Mouse (Mus musculus) midbrain, embryonic 16.5 days (tissue): ENCODE data around the gene Tbx21. TPM values are rescaled to one million over a fixed set of nuclear protein-coding genes. Genes with fewer than 3 reads are reported as not detected.

ENCODE experiments used
- ATAC-seq: fragments of 200-750 bp; cut with Nextera tagmentation; 2 replicates; pipeline ENCODE4 v1.8.0; 2017; ENCODE audit warnings: moderate TSS enrichment
- H3K27ac ChIP-seq: fragments of 300-500 bp; sonication (generic); 2 replicates; pipeline ENCODE4 v1.5.1; 2014; ENCODE audit warnings: mild to moderate bottlenecking, low read length, mixed read lengths
- H3K27me3 ChIP-seq: fragments of 300-500 bp; sonication (generic); 2 replicates; pipeline ENCODE4 v1.6.1; 2014; ENCODE audit warnings: low read depth, low read length, mixed read lengths; ENCODE audit not compliant: control insufficient read depth, insufficient read depth
- H3K36me3 ChIP-seq: fragments of 300-500 bp; sonication (generic); 2 replicates; pipeline ENCODE4 v1.6.1; 2014; ENCODE audit warnings: mild to moderate bottlenecking, low read length, moderate library complexity, mixed read lengths; ENCODE audit not compliant: control insufficient read depth, insufficient read depth
- H3K4me1 ChIP-seq: fragments of 300-500 bp; sonication (generic); 2 replicates; pipeline ENCODE4 v1.6.1; 2014; ENCODE audit warnings: mild to moderate bottlenecking, low read length, mixed read lengths; ENCODE audit not compliant: control insufficient read depth, insufficient read depth
- H3K4me2 ChIP-seq: fragments of 300-500 bp; sonication (generic); 2 replicates; pipeline ENCODE4 v1.6.1; 2014; ENCODE audit warnings: mild to moderate bottlenecking, low read length, mixed read lengths
- H3K4me3 ChIP-seq: fragments of 300-500 bp; sonication (generic); 2 replicates; pipeline ENCODE4 v1.5.1; 2014; ENCODE audit warnings: low read depth, mild to moderate bottlenecking, low read length, moderate library complexity, mixed read lengths
- H3K9ac ChIP-seq: fragments of 300-500 bp; sonication (generic); 2 replicates; pipeline ENCODE4 v1.6.1; 2014; ENCODE audit warnings: low read depth, low read length, mixed read lengths
- H3K9me3 ChIP-seq: fragments of 300-500 bp; sonication (generic); replicated peaks from 2 replicates; pipeline ENCODE4 v1.6.1; 2014; ENCODE audit warnings: mild to moderate bottlenecking, low read length, mixed read lengths; ENCODE audit not compliant: control insufficient read depth, poor library complexity, severe bottlenecking
- WGBS: fragments of 180-500 bp; shearing (Covaris S2); extraction: QIAGEN DNeasy Blood & Tissue Kit; methylation state at CpG from one replicate; pipeline ENCODE4 v1.1.7; 2014; 5-methylcytosine and 5-hydroxymethylcytosine counted together
- polyA plus RNA-seq: library from polyadenylated mRNA; unstranded; fragments of >200 nt; fragmentation: Nextera tagmentation; extraction: Ambion mirVana; gene quantifications from 2 replicates; pipeline ENCODE4 v1.2.1, GENCODE M21; 2015

Tbx21 gene
- polyA plus RNA-seq, 1 experiment from 2014 or later, result 0.16 TPM

DNA sequence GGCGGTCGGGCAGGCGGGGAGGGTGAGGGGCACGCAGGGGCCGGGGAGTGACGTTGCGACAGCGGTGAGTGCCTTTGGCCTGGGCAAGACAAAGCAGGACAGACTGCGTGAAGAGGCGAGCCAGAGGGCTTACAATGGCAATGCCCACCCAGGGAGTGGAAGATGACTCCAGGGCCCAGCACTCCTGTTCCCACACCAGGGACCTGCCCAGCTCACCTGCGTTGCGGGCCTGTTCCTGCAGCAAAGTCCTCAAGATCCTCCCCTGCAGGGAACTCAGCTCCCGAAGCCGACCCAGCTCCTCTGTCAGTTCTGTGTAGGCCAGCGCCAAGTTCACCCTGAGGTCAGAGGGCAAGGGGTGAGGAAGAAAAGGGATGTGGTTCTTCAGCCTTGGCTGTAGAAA is 24.1 kb upstream of the Tbx21 start:
- Histone ChIP-seq H3K4me2 (peak overlapping the region; percentile 59), H3K27ac (peak overlapping the region; percentile 64; the same call in 1 of the 2 replicates), H3K9ac (peak overlapping the region; percentile 70), H3K9me3 (no peaks in the 10 kb centered on the region), H3K27me3 (peaks cover 5% of the 10 kb centered on the region), H3K4me1 (peaks cover 21% of the 10 kb centered on the region), H3K36me3 (peaks cover 4% of the 10 kb centered on the region; the same call in 1 of the 2 replicates), H3K4me3 (peak overlapping the region; percentile 37)
- 8% methylated on average over 15 of the region's 15 CpGs for WGBS
- ATAC-seq, result 0 out of 2 replicates have a peak, but pooled peaks have one; percentile 4

DNA sequence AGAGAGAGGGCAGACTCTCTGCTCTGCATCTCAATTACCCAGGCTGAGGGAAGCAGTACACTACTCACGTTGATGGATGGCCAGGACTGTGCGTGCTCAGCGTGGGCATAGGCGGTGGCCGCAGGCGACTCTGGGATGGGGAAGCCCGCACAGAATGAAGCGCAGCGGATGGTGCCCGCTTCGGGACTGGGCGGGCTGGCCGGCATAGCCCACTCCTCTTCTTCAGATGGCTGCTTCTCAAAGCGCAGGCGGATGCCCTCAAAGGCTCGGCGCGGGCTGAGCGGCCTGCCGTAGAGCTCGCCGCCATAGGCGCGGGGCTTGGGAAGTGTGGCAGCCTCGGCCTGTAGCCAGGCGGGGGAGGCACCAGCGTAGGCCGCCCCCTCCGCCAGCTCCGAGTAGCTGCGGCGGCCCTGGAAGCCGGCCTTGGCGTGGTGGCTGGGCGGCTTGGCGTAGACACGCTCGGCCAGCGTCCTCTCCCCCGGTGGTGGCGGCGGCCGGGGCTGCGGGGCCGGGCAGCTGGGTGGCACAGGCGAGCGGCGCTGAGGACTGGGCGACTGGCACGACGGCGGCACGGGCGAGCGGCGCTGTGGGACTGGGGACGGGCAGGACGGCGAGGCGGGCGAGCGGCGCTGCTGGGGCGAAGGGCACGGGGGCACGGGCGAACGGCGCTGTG is 23.6 kb upstream of the Tbx21 start:
- Histone ChIP-seq H3K4me1 (peaks cover 21% of the 10 kb centered on the region), H3K36me3 (peaks cover 4% of the 10 kb centered on the region; the same call in 1 of the 2 replicates), H3K27ac (peak overlapping the region; percentile 64), H3K4me3 (peak overlapping the region; percentile 37), H3K9ac (peak overlapping the region; percentile 70), H3K4me2 (peak overlapping the region; percentile 59), H3K27me3 (peaks cover 5% of the 10 kb centered on the region), H3K9me3 (no peaks in the 10 kb centered on the region)
- 3% methylated on average over 58 of the region's 69 CpGs for WGBS
- peak; percentile 49 for ATAC-seq

DNA sequence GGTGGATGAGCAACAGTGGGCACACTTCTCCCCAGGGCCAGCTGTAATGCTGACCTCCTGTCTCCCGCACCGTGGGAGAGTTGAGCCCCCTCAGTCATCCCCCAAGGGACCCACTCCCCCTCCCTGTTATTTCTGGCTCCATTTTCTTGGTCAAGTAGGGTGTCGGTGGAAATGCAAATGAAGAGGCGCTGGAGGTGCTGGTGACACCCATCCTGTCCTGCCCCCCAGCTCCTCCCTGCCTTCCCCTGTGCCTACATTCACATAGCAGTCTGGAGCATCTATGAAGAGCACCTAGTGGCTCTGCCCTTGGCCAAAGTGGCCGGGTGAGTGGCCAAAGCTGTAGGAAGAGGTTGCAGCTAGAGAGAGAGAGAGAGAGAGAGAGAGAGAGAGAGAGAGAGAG is 18.1 kb upstream of the Tbx21 start:
- H3K4me2 ChIP-seq, result no peak overlapping the region
- no peak overlapping the region for H3K27ac ChIP-seq
- H3K9me3 ChIP-seq, result no peaks in the 10 kb centered on the region
- no peak overlapping the region for H3K4me3 ChIP-seq
- H3K27me3 ChIP-seq, result peaks cover 4% of the 10 kb centered on the region; the same call in 1 of the 2 replicates
- 0 out of 2 replicates have a peak, but pooled peaks cover 4% of the 10 kb centered on the region for H3K36me3 ChIP-seq
- peaks cover 6% of the 10 kb centered on the region; the same call in 1 of the 2 replicates for H3K4me1 ChIP-seq
- no peak overlapping the region for H3K9ac ChIP-seq
- no peak for ATAC-seq
- 61% methylated on average over 5 of the region's 5 CpGs for WGBS

DNA sequence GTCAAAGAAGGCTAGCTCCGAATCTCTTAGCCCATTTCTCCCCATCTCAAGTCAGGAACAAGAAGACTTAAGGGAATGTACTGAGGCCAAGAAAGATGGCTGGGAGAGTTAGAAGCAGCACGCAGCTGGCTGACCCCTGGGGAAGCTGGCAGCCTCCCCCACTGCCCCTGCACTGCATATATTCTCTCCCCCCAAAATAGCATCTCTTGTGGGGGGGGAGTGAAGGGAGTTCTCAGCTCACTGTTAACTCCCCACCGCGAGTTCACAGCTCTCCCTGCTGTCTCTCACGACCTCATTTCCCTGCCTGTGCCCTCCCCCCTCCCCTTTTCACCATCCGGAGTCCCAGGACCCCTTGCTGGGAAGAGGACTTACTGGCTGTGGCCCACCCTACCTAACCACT is 17.1 kb upstream of the Tbx21 start:
- no peaks in the 10 kb centered on the region for H3K4me1 ChIP-seq
- H3K27ac ChIP-seq, result no peak overlapping the region
- ATAC-seq, result no peak
- H3K27me3 ChIP-seq, result peaks cover 6% of the 10 kb centered on the region; the same call in 1 of the 2 replicates
- no peak overlapping the region for H3K4me2 ChIP-seq
- H3K9ac ChIP-seq, result no peak overlapping the region
- H3K4me3 ChIP-seq, result no peak overlapping the region
- H3K9me3 ChIP-seq, result no peaks in the 10 kb centered on the region
- WGBS, result 25% methylated on average over 6 of the region's 6 CpGs
- 0 out of 2 replicates have a peak, but pooled peaks cover 4% of the 10 kb centered on the region for H3K36me3 ChIP-seq

DNA sequence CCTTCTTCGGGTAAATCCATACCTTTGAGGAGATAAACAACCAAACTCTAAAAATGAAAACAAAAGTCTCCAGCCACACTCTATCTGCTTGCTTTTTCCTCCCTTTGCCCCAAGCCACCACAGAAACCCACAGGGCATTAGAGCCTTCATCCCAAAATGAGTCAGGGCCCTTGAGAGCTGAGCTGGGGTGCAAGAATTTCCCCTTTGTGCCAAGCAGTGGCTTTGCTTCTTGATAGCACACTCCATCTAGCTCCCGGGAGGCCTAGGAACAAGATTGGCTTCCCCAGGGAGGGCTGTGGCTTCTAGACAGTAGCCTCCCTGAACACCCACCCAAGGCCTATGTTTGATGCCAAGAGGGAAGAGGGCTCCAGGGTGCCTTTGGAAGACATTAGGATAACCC is 16.6 kb upstream of the Tbx21 start:
- H3K4me1 ChIP-seq, result 0 out of 2 replicates have a peak, but pooled peaks cover 2% of the 10 kb centered on the region
- no peak for ATAC-seq
- no peaks in the 10 kb centered on the region for H3K9me3 ChIP-seq
- no peak overlapping the region for H3K27ac ChIP-seq
- H3K36me3 ChIP-seq, result 0 out of 2 replicates have a peak, but pooled peaks cover 2% of the 10 kb centered on the region
- no peak overlapping the region for H3K4me2 ChIP-seq
- H3K4me3 ChIP-seq, result no peak overlapping the region
- H3K9ac ChIP-seq, result no peak overlapping the region
- peaks cover 6% of the 10 kb centered on the region; the same call in 1 of the 2 replicates for H3K27me3 ChIP-seq
- WGBS, result 78% methylated on average over 2 of the region's 2 CpGs

DNA sequence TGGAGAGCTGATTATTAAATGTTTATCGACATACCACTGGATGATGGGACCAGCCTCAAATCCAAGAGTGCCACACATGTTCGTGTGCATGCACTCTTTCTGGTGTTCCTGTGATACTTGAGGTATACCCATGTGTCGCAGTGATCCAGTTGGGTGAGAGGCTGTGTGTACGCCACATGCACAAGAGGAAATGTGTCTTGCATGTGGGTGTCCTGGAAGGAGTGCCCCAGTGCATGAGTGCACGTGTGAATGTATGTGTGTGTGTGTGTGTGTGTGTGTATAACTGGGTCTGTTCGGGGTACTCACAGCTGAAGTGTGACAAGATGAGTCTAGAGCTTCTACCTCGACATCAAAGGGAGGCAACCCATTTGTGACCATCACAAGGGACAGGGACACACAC is 15.2 kb upstream of the Tbx21 start:
- Histone ChIP-seq H3K27ac (no peak overlapping the region), H3K27me3 (peaks cover 6% of the 10 kb centered on the region; the same call in 1 of the 2 replicates), H3K4me3 (no peak overlapping the region), H3K9me3 (no peaks in the 10 kb centered on the region), H3K4me1 (0 out of 2 replicates have a peak, but pooled peaks cover 2% of the 10 kb centered on the region), H3K9ac (no peak overlapping the region), H3K4me2 (no peak overlapping the region), H3K36me3 (no peaks in the 10 kb centered on the region)
- WGBS, result 81% methylated on average over 7 of the region's 7 CpGs
- ATAC-seq, result no peak

DNA sequence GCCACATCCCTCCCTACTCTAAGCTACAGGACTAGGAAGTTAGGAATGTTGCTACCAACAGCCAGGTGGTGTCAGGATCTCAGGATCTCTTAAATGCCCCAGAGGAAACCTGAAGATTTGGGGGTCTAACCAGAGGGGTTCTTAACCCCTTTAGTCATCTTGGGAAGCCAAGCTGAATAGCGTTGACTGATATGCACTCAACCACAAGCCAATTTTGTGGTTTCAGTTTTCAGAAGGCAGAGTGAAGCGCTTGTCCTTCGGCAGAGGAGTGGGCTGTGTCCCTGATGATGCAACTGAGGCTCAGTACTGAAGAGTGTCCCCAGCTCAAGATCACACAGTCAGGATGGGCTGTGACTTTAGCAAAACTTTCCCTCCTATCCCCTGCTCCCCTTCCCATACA is 13.8 kb upstream of the Tbx21 start:
- Histone ChIP-seq H3K27ac (no peak overlapping the region), H3K4me2 (no peak overlapping the region), H3K27me3 (peaks cover 6% of the 10 kb centered on the region; the same call in 1 of the 2 replicates), H3K4me3 (no peak overlapping the region), H3K9ac (no peak overlapping the region), H3K36me3 (no peaks in the 10 kb centered on the region), H3K9me3 (no peaks in the 10 kb centered on the region), H3K4me1 (0 out of 2 replicates have a peak, but pooled peaks cover 2% of the 10 kb centered on the region)
- no peak for ATAC-seq
- 77% methylated on average over 3 of the region's 3 CpGs for WGBS

DNA sequence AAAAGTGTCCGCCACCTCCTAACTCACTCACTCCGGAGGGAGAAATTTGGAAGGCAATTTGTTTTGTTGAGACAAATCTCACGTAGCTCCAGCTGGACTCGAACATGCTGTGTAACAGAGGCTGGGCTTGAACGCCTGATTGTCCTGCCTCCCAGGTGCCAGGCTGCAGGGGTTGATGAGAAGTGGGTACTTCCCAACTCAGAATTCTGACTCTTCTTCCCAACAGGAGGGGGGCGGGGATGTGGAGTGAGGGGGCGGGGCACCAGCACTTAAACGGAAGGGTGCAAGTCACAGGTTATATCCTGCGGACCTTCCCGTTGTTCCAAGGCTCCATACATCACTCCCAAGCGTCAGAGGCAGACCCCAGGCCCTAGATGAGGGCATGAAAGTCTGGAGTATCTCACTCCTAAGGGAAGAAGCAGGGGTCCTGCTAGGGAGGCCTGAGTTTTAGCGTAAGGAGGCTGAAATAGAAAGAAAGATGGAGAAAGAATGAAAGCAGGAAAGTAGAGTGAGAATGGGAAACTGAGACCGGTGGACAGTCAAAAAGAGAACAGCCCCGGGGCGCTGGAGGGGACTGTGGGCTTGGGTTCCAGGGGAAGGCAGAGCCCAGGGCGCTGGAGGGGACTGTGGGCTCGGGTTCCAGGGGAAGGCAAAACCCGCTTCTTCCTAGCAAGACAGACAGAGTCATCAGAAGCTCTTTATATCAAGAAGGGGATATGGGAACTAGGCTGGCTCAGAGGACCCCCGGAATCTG is 12.5 kb upstream of the Tbx21 start:
- peak overlapping the region; percentile 64; the same call in 1 of the 2 replicates for H3K9ac ChIP-seq
- 0 out of 2 replicates have a peak, but pooled peaks cover 2% of the 10 kb centered on the region for H3K4me1 ChIP-seq
- no peak overlapping the region for H3K27ac ChIP-seq
- peak overlapping the region; percentile 94 for H3K4me2 ChIP-seq
- H3K4me3 ChIP-seq, result peak overlapping the region; percentile 49
- ATAC-seq, result no peak
- H3K9me3 ChIP-seq, result no peaks in the 10 kb centered on the region
- WGBS, result 11% methylated on average over 19 of the region's 19 CpGs
- H3K36me3 ChIP-seq, result no peaks in the 10 kb centered on the region
- H3K27me3 ChIP-seq, result peaks cover 6% of the 10 kb centered on the region; the same call in 1 of the 2 replicates
